Mouse (Mus musculus) common myeloid progenitor, adult 5-6 weeks (primary cell): ENCODE measurements at regions not wholly inside any gene's neighbourhood (a gene's known extent, or its start where the extent isn't known, plus 50 kb on each side); places are given as distances from the start of the nearest gene placed in this dataset.
"Not testable (repeated sequence)": the region's sequence is repeated elsewhere in the genome, so short reads cannot be mapped to it uniquely, and the experiment has no call there.

Experiments
- ATAC-seq: replicated peaks from 2 replicates; pipeline ENCODE4 v1.8.0; 2016; ENCODE audit warnings: low read depth, mild to moderate bottlenecking, moderate TSS enrichment, inconsistent platforms; ENCODE audit not compliant: poor library complexity, severe bottlenecking

DNA sequence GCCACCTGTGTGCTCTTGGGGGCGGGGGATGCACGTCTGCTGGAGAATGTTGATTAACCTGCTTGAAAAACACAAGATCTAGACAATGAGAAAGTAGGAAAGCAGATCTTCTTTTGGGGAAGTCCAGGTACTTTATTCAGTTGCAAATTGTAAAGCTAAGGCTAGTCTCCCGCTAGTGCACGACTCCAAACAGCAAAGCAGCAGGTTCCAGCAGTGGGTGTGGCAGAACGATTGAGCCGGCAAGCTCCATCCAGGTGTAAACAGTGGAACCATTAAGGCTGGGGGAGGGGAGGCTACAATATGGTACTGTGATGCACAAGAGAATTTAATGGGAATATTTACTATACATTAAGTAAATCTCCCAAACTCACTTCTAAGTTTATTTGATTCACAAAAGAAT, 448.6 kb upstream of the Cobl start:
- not testable (repeated sequence) for ATAC-seq

DNA sequence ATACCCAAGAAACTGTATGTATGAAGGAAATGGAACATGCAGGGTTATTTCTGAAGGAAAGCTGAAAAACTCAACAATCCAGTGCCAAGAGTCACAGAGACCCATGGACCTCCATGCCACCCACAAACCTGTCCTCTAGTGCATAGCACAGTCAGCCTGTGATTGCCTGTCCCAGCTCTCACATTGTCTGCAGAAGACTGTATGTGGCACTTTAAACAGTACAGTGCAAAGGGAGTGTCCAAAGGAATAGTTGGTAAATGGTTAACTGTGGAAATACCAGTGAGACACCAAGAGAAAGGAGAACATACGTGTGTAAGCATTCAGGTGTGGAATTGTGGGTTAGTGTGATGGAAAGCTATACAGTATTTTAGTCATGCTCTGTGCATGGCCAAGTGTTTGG, 409.0 kb upstream of the Cobl start:
- ATAC-seq, result no peak

DNA sequence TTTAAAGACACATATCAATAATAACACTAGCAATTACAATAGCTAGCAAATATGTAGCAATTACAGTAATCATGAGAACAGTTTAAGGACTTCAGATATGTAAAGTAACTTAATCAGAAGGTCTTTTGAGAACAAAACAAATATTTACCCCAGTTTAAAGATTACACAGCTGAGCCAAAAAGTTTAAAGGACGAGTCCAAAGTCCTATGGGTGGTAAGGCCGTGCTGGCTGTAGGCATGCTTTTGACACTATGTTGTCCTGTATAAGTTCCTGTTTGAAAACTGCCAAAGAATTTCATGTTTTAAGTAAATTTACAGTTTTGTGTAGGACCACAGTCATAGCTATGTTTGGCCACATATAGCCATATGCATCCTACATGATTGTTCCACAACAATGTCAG, 408.0 kb upstream of the Cobl start:
- no peak for ATAC-seq

DNA sequence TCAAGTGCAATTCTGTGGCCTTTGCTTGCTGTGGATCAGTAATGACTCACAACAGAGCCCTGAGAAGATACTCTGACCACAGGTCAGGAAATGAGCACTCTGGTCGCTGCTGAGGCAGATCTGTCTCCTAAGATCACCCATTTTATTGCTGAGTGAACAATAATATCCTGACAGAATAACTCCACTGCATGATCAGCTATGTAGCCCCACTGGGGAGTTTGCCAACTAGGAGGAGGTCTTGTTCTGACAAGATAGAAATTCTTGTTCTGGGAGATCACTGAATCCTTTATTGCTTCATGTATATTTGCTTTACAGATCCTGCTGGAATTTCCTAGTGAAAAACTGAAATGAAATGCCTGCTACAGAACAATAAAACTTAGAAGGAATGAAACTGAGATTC, 407.6 kb upstream of the Cobl start:
- ATAC-seq, result no peak

DNA sequence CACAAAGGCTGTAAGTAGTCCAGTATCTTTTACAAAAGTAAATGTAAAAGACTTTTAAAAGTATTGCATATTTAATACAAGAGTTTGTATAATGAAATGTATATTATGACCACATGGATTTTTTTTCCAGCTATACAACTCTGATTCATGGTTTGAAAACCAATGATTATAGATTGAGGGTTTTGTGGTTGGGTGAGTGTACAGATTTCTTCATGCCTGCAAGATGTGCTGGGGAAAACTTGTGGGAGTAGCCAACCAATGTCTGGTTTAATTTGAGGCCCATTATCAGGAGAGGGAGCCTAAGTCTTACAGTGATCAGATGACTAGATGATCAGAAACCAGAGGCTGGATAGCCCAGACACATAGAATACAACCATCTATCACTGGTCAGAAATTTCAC, 402.8 kb upstream of the Cobl start:
- no peak for ATAC-seq

DNA sequence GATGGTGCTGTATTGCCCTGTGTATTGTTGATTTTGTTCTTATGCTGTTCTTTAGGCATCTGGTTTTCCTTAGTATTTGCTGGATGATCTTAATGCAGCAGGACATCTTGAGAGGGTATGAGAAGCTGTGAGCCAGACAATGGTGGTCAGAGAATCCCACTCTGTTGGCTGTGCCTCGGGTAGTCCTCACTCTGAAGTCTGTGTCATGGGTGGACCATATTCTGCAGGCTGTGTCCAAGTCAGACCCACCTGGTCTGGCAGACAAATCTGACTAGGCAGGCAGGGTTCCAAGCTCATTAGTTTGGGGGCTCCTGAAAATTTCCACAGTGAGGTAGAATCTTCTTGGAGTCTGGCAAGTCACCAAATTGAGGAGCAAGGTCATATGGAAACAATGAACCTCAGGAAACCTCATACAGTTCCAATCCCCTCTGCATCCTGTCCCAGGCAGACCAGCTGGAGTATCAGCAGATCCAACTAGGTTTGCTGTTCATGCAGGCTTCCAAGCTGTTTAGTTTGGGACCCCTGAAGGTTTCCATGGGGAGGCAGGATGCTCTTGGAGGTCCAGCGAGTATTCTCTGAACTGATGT, 400.4 kb upstream of the Cobl start:
- ATAC-seq, result no peak

DNA sequence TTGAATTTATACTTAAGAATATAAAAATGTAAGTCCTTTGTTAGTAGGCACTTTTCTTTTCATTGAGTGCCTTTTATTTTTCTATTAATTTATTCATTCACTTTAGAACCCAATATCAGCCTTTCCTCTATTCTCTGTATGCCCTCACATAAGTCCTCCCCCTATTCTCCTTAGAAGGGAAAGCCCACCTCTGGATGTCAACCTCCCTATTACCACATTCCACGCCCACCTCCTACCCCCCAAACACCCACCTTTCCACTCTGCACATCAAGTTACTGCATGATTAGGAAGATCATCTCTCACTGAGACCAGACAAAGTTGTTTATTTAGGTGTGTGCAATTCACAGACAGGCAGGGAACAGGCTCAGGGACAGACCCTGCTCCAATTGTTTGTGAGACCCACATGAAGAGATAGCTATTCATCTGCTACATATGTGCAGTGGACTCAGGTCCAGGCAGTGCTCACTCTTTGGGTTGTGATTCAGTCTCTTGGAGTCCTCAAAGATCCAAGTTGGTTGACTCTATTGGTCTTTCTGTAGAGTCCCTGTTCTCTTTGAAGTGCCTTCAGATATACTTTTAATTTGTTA, 394.7 kb upstream of the Cobl start:
- no peak for ATAC-seq

DNA sequence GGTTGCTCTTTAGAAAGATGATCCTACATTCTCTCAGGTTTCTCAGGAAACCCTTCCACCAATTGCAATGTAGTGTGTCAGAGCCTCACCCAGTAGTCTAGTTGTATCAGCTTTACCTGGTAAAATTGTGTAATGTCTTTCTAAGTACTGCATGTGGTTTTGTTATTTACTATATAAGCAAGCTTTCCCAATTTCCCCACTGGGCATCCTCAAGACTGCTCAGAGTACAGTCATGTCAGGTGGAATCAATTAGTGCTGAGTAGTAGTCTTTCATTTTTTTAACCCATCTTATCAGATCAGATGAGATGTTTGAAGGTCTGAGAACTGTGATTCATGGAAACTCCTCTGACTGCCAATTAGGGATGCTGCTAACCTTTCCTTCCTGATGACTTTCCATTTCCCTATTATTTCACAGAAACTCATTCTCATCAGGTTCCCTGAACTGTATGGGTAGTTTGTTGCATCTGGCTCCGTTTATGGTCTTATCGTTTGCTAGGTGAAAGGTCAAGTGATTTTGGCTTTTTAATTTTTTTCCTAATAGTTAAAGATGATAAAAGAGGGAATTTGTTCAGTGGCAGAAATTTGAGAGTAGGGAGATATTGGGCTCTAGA, 393.6 kb upstream of the Cobl start:
- ATAC-seq, result no peak

DNA sequence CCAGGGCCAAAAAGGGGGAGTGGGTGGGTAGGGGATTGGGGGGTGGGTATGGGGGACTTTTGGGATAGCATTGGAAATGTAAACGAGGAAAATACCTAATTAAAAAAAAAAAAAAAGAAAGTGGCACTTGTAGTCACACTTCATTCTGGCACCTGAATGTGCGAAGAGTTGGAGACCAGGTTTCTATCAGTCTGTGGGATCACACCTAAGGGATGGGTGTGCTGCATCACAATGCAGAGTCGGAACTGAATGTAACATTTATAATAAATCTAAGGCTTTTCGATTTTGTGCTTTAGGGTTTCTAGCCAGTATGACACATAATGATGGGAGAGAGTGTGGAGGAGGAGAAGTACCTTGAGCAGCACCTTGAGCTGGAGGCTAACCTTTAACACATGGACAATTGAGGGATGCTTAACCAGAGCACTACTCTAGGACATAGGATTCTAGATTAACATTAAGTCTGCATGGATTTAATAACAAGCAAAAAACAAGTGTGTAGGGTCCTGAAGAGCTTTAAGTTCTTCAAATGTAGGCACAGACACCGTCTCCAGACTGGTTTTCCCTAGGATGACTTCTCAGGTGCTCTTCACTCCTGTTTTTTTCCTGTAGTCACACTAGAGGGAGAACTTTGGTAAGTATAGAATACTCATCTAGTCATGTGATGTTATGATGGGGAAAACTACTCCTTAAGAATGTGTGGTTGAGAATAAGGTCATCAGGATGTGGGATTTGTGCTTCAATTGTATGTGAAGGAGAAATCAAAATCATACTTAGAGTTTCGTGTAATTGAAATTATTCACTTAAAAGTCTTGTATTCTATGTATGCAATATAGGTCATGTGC, 392.8 kb upstream of the Cobl start:
- ATAC-seq, result no peak

DNA sequence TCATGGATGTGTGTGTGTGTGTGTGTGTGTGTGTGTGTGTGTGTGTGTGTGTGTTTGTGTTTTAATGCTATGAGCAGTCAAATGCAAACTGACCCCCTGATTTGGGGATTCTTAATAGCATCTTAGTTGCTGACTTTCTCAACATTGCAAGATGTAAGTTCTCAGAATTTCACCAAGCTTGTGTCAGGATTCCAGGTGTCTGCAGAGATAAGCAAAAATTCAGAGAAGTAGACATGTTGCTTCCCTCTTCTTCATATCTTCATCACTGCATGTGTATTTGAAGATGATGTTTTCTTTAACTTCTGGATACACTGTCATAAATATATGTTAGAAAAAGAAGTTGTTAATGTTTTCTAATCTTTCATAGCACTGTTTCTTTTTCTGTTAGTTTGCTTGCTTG, 383.0 kb upstream of the Cobl start:
- no peak for ATAC-seq

DNA sequence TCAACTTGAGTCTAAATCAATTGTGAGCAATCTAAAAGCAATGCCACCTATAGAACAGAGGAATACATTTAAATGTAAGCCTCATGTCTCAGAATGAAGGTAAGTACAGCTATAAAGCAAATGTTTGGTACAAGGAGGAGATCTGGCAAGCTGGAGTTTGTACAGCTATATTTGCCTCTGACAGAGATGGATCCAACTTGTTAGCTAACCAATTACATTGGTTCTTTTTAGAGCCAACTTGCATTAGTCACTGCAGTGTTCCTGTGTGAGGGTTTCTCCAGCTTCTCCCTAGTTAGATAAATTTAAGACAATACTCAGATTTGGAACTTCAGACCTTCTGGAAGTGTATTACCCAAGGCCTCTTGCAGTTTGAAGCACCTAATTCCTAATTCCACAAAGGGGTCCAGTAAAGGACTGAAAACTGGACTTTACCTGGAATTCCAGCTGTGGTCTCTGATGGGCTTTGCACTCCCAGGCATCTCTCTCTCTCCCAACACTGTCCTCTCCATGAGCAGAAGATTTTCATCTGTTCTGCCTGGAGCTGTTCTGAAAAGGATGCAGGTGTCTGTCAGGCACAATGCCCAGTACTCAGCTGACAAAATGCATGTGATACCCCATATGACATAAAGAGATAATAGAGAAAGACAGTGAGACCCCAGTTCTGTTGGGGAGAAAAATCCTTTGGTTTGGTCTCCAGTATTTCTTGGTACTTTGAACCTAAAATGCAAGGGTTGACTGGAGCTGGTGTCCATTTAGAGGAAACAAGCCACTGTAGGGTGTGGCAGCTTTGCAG, 379.1 kb upstream of the Cobl start:
- ATAC-seq, result no peak

DNA sequence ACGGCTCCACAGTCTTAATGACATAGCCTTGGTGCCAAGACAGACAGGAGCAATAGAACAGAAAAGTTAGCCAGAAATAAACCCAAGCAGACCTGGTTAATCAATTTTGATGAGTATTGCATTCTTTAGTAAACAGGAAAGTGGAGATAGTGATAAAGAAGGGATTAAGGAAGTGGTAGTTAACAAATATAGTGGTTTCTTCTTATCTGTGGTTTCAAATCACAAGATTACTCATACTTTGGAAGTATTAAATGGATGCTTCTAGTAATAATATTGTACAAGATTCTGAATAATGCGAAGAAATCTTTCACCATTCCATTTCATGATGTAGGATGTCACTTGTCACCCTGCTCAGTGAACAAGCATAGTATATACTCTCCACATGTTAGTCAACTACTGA, 376.6 kb upstream of the Cobl start:
- no peak for ATAC-seq

DNA sequence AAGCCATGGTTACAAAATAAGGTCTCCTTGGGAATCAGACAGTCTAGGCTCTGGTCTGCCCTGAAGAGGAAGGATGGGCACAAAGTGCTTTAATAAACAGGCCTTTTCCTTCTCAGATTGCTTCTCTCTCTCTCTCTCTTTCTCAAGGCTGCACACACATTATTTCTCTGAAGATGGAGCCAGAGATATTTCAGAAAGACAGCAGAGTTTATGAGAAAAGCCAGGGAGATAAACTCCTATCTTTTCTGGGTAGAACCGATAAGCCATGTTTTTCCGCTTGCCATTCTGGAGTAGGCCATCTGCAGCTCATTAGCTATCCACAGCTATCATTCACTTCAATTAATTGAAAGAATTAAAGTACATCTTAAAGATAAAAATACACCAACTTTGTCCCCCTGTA, 373.2 kb upstream of the Cobl start:
- ATAC-seq, result no peak

DNA sequence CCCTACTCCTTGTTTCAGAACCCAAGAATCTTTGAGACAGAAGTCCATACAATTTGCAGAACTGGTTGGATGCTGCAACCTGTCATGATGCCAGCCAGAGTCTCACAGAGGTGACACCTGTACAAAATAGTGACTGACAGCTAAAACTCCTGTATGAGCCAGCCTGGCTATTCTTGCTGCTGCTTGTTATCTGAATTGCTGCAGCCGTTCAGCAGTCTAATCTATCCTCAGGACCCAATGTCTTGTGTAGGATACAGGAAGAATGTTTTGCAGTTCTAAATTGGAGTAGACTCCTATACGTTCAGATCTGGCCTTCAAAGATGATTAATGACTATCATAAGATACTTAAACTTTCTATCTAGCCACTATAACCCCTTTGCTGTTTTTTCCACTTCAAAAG, 372.6 kb upstream of the Cobl start:
- ATAC-seq, result no peak

DNA sequence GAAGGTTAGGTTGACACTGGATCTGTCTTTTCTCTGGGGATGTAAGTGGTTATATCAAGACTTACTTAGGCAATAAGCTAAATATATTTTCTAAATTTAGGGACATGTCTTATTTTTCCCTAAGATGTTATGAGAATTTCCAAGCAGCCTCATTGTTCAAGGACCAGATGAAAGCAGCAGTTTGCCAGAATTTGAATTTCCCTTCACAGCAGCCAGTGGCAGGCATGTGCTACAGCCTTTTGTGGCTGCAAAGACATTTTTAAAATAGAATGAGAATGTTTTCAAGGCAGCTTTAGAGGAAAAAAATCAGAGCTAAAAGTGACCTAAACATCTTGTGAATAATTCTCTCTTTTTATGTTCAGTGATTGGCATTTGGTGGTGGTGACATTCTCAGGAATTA, 371.6 kb upstream of the Cobl start:
- no peak for ATAC-seq

DNA sequence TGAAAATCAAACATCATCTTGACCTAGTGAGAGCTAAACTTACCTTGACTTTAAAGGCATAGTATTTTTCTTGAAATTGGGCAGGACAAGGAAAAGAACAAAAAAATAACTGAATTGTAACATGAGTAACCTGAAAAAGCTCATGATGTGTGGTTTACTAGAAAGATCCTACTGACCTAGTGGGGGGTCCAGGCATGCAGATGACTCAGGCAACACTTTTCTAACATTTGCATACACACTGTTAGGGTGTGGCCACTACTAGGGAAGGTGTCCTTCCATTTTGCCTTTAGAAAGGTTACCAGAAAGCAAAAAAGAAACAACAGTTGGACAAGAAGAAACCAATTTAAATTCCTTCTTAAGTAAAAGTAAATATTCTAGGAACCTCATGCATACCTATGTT, 347.3 kb upstream of the Cobl start:
- ATAC-seq, result no peak

DNA sequence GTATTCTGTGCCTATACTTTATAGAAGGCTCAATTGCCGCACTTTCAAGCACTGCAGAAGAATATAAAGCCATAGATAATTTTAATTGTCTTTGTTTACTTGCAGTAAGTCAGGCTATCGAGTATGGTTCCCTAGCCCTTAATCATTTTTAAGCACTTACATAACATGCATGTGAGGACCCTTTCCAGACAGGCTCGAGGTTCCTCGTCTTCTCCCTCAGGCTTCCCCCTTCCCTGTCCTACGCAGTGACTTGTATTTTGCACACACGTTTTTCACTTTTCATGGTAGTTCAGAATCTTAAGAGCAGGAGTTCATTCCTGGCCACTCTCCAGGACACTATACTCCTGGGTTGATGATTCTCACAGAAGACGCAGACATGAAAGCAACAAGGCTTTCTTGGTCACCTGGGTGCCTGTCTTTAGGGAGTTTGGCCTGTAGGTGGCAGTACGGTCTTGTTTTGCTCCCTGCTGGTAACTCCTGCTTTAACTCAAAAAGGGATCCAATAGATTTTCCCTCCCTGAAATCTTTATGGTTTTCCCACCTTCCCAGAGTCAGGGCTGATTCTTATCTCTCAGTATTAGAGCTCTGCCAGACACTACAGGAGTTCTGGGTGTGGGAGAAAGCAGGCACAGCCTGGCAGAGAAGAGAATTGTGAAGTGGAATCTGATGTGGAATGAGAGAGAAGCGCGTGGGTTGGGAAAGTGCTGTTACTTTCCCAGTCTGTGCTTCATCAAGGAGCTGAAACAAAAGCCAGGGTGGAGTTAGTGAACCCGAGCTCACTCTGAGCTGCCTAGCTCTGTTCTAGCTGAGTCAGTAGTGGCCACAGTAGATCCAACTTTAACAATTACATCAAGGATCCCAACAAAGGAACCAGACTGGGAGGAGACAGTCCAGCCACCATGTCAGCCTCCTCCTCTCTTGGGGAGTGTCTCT, 346.5 kb upstream of the Cobl start:
- peak; percentile 87 for ATAC-seq
